Mouse (Mus musculus) myocyte (in vitro differentiated cells): ENCODE measurements at regions not wholly inside any gene's neighbourhood (a gene's known extent, or its start where the extent isn't known, plus 50 kb on each side); places are given as distances from the start of the nearest gene placed in this dataset.

Source experiments
- CEBPB ChIP-seq: IDR thresholded peaks from 2 replicates; pipeline ENCODE4 v1.6.1; 2011; ENCODE audit warnings: mild to moderate bottlenecking, moderate library complexity; ENCODE audit not compliant: poor library complexity, insufficient read depth, severe bottlenecking
- E2F4 ChIP-seq: IDR thresholded peaks from one replicate; pipeline ENCODE4 v1.6.1; 2011; ENCODE audit warnings: mild to moderate bottlenecking, control low read depth, moderate library complexity; ENCODE audit not compliant: insufficient read depth
- MAX ChIP-seq: IDR thresholded peaks from one replicate; pipeline ENCODE4 v1.6.1; 2011; ENCODE audit warnings: low read depth, mild to moderate bottlenecking, control low read depth
- MYOD1 ChIP-seq, 3 experiments: IDR thresholded peaks; one replicate each; pipeline ENCODE4 v1.6.1; 2011; ENCODE audit warnings: control low read depth in 2 of 3, low read depth in 2 of 3, mild to moderate bottlenecking in 2 of 3, moderate library complexity in 1 of 3; ENCODE audit not compliant: insufficient read length in 2 of 3, control insufficient read depth in 1 of 3
- MYOG ChIP-seq, 3 experiments: IDR thresholded peaks; one replicate each; pipeline ENCODE4 v1.6.1; 2011; ENCODE audit warnings: control low read depth in 2 of 3, low read depth in 2 of 3, mild to moderate bottlenecking in 2 of 3; ENCODE audit not compliant: insufficient read length in 2 of 3, control insufficient read depth in 1 of 3, insufficient read depth in 1 of 3
- POLR2A ChIP-seq: IDR thresholded peaks from one replicate; pipeline ENCODE4 v1.6.1; 2011; ENCODE audit warnings: low read depth, mild to moderate bottlenecking, control low read depth, moderate library complexity; ENCODE audit not compliant: insufficient read length
- POLR2AphosphoS2 ChIP-seq: IDR thresholded peaks from one replicate; pipeline ENCODE4 v1.6.1; 2011; ENCODE audit warnings: low read depth, control low read depth; ENCODE audit not compliant: insufficient read length
- REST ChIP-seq: IDR thresholded peaks from one replicate; pipeline ENCODE4 v1.6.1; 2011; ENCODE audit warnings: mild to moderate bottlenecking, control low read depth, moderate library complexity; ENCODE audit not compliant: insufficient read depth, insufficient read length
- SRF ChIP-seq: IDR thresholded peaks from one replicate; pipeline ENCODE4 v1.6.1; 2011; ENCODE audit warnings: low read depth; ENCODE audit not compliant: control insufficient read depth, insufficient read length
- TCF12 ChIP-seq: IDR thresholded peaks from one replicate; pipeline ENCODE4 v1.6.1; 2011; ENCODE audit warnings: mild to moderate bottlenecking, control low read depth; ENCODE audit not compliant: poor library complexity, insufficient read depth, severe bottlenecking

GRCm38 (mm10) chr6:31345366-31346084 lies 53.0 kb upstream of the Mkln1 start:
- no peak for TF ChIP-seq POLR2A
- TF ChIP-seq E2F4, result no peak
- no peak for TF ChIP-seq TCF12
- no peak for TF ChIP-seq POLR2AphosphoS2
- no peak for TF ChIP-seq CEBPB
- TF ChIP-seq MYOG (IDR thresholded peaks at IDR 0.05; ENCODE audit: control insufficient read depth in 1 of 3, insufficient read depth in 1 of 3, insufficient read length in 2 of 3, low read depth in 2 of 3), result no peak
- TF ChIP-seq REST, result no peak
- TF ChIP-seq SRF, result no peak
- TF ChIP-seq MYOD1 (IDR thresholded peaks at IDR 0.05; ENCODE audit: control insufficient read depth in 1 of 3, insufficient read length in 2 of 3, low read depth in 2 of 3), result no peak
- TF ChIP-seq MAX, result no peak
